Mouse (Mus musculus) megakaryocyte, embryonic 14.5 days (primary cell): ENCODE measurements around the gene Fam221b.

Source experiments
- FLI1 ChIP-seq: IDR thresholded peaks from 2 replicates; pipeline ENCODE4 v1.6.1; 2012; ENCODE audit warnings: low read length, inconsistent platforms, mixed read lengths
- GATA1 ChIP-seq: IDR thresholded peaks from 3 replicates; pipeline ENCODE4 v1.6.1; 2012; ENCODE audit warnings: mixed read lengths, low read length, inconsistent platforms, borderline replicate concordance

DNA sequence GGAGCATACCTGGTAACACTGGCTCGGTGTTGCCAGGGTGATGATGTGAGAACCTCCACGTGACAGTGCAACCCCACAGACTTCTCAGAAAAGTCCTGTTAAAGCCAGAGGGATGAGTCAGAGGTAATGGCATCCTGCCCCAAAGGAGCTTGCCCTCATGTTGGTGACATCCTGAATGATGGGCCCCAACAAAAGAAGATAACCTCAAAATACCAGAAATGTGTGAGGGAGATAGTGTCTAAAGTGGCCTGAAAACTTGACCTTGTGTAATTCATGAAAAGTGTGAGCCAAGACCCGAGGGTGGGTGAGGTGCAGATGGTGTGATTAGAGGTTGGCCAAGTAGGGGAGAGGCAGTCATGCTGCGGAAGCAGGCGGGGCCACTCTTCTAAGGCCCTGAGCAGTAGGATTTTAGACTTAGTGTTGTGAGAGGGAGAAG is 24.9 kb upstream of the Fam221b start:
- TF ChIP-seq GATA1, result no peak
- no peak for TF ChIP-seq FLI1
